Mouse (Mus musculus) embryonic facial prominence, embryonic 10.5 days (tissue): Measurements from ENCODE around the gene Fmo5. TPM values are rescaled to one million over a fixed set of nuclear protein-coding genes. Genes with fewer than 3 reads are reported as not detected.

Experiments used
- DNase-seq: peaks from one replicate; pipeline ENCODE4 v3.0.0-alpha.2; 2017; ENCODE audit warnings: low spot score
- H3K27ac ChIP-seq: fragments of 300-500 bp; sonication (generic); replicated peaks from 2 replicates; pipeline ENCODE4 v1.5.1; 2016; ENCODE audit warnings: mild to moderate bottlenecking
- H3K27me3 ChIP-seq: fragments of 300-500 bp; sonication (generic); replicated peaks from 2 replicates; pipeline ENCODE4 v1.6.1; 2016; ENCODE audit warnings: low read depth, mild to moderate bottlenecking; ENCODE audit not compliant: poor library complexity, severe bottlenecking
- H3K36me3 ChIP-seq: fragments of 300-500 bp; sonication (generic); replicated peaks from 2 replicates; pipeline ENCODE4 v1.6.1; 2016; ENCODE audit warnings: mild to moderate bottlenecking, moderate library complexity
- H3K4me1 ChIP-seq: fragments of 300-500 bp; sonication (generic); 2 replicates; pipeline ENCODE4 v1.6.1; 2016
- H3K4me3 ChIP-seq: fragments of 300-500 bp; sonication (generic); 2 replicates; pipeline ENCODE4 v1.5.1; 2016; ENCODE audit warnings: mild to moderate bottlenecking, moderate library complexity
- H3K9me3 ChIP-seq: fragments of 300-500 bp; sonication (generic); 2 replicates; pipeline ENCODE4 v1.6.1; 2016; ENCODE audit warnings: mild to moderate bottlenecking
- WGBS: fragments of 180-500 bp; shearing (Covaris S2); methylation state at CpG from one replicate; pipeline ENCODE4 v1.1.7; 2016; 5-methylcytosine and 5-hydroxymethylcytosine counted together
- polyA plus RNA-seq: library from polyadenylated mRNA; unstranded; fragments of >200 nt; fragmentation: Nextera tagmentation; extraction: Ambion mirVana; gene quantifications from 2 replicates; pipeline ENCODE4 v1.2.1, GENCODE M21; 2016

Fmo5 gene
- 0.48 and 0.62 TPM in 2 replicates for polyA plus RNA-seq

DNA sequence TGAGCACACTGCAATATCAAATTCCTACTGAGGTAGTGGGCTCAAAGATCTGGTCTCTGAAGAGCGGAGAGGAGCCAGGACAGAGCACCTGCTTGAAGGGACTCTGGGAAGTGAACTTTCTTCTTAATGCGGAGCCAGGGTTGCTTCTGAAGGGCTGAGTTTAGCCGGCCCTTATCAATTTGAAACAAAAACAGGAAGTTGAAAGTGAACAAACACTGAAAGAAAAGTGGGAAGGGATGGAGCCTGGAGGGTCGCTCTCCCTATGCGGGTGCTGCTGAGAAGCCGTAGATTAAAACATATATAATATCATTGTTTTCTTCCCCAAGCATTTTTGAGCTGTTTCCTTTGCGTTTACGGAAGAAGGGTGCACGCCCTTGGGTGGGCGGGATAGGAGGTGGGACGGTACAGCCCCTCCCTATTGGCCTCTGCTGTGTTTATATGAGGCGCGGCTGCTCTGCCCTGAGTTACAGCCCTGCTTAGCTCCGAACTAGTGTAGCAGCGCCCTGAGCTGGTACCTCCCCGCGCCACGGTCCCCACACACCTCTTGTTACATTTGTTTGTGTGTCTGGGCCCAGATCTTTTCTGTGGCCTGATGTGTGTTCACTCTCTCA is at the start of gene Fmo5:
TSS of gene Fmo5 (plus strand) at position 414 of the 611 bp plus-strand sequence.
- no peaks in the 10 kb centered on the region for H3K36me3 ChIP-seq
- H3K9me3 ChIP-seq, result no peaks in the 10 kb centered on the region
- H3K27me3 ChIP-seq, result peaks cover 7% of the 10 kb centered on the region
- peak within 1 kb of the TSS; percentile 58 for H3K4me3 ChIP-seq
- peaks cover 13% of the 10 kb centered on the region for H3K4me1 ChIP-seq
- peak; percentile 52 for DNase-seq
- 3% methylated on average over 18 of the region's 18 CpGs for WGBS
- no peak within 1 kb of the TSS for H3K27ac ChIP-seq

DNA sequence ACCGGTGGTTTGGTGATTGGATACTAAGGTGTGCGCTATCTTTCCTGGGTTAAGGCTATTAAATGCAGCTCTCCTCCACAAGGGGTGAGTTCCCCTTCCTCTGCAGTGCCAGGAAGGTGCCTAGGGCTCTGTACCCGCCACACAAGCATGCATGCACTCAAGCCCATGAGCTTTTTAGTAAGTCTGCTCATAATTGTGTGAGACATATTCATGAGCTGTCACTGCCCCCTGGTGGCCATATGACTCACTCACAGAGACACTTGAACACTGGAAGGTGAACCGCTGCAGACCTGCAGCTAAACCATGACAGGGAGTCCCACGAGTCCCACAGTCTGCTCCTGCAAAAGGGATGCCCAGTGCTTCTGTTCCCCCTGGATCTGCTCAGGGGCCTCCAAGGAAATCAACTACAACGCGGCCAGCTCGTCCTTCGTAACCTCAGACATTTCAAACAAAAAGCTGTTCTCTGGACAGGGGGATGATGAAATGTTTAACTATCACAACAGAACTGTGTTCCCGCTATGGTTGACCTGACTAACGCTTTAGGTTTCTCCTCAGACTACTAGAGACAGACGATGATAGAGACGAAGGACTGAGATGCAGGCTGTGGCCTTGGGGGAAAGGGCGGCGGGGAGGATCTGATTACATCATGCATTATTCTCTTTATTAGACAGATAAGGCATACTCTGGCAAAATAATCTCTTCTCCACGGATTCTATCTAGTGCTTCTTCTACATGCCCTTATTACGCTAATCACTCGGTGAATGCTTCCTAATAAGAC is 43.0 kb upstream of the Fmo5 start:
- WGBS, result 75% methylated on average over 18 of the region's 18 CpGs
- Histone ChIP-seq H3K27ac (no peak overlapping the region), H3K9me3 (no peaks in the 10 kb centered on the region), H3K4me3 (no peak overlapping the region), H3K4me1 (no peaks in the 10 kb centered on the region), H3K27me3 (no peaks in the 10 kb centered on the region), H3K36me3 (peaks cover 73% of the 10 kb centered on the region)
- peak; percentile 84 for DNase-seq

DNA sequence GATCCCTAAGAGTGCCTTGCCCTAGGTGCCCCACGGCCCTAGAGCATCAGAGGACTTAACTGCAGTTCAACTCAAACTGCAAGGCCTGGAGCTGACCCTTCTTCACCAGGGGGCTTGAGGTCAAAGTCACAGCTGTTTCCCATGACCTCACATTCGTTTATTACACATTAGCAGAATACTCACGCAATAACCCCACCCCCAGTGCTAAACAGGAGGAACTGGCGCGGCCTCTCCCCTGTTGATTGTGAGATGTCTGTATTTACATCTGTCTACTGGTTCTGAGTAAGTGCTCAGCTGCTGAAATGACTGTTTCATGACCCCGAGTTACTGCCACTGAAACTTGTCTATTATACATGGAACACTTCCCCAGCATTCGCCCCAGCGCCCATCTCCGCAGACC is 40.9 kb upstream of the Fmo5 start:
- Histone ChIP-seq H3K27me3 (no peaks in the 10 kb centered on the region), H3K36me3 (peaks cover 64% of the 10 kb centered on the region), H3K4me3 (no peak overlapping the region), H3K4me1 (no peaks in the 10 kb centered on the region), H3K27ac (no peak overlapping the region), H3K9me3 (no peaks in the 10 kb centered on the region)
- WGBS, result 81% methylated on average over 9 of the region's 9 CpGs
- DNase-seq, result no peak

DNA sequence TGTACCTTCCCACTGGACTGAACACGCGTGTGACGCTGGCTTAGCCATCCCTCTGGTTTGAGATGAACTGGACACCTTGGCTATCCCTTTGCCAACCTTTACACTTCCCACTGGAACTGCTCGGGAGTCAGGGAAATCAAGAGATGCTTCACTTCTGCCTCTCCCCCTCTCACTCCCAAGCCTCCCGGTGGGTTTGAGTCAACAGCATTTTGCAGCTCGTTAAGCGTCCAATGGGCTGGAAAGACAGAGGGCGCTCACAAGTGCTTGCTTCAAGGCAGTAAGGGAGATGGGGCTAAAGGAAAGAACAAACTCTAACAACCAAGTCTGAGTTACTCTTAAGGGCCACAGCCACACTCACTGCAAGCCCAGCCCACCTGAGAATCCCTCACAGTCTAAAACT is 37.9 kb upstream of the Fmo5 start:
- no peaks in the 10 kb centered on the region for H3K4me1 ChIP-seq
- H3K4me3 ChIP-seq, result no peak overlapping the region
- WGBS, result 64% methylated on average over 8 of the region's 8 CpGs
- no peaks in the 10 kb centered on the region for H3K27me3 ChIP-seq
- H3K27ac ChIP-seq, result no peak overlapping the region
- no peak for DNase-seq
- no peaks in the 10 kb centered on the region for H3K9me3 ChIP-seq
- H3K36me3 ChIP-seq, result peaks cover 63% of the 10 kb centered on the region

DNA sequence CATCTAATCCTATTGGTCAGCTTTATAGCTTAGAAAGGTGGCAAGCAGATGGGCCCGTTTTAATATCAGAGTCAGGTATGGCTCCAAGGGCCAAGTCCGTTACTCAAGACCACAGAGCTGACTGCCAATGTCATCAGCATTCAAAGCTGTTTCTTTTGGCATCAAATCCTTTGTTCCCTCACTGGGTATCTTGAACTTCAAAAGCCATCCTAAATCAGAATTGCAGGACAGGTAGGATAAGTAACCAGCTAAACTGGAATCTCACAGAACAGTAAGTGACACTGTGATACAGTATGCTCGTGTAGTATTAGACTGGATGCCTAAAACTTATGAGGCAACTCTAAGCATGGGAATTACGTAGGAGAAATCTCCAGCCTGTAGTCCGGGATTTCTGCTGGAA is 35.5 kb upstream of the Fmo5 start:
- Histone ChIP-seq H3K4me1 (no peaks in the 10 kb centered on the region), H3K9me3 (no peaks in the 10 kb centered on the region), H3K27ac (no peak overlapping the region), H3K36me3 (peaks cover 54% of the 10 kb centered on the region), H3K27me3 (no peaks in the 10 kb centered on the region), H3K4me3 (no peak overlapping the region)
- DNase-seq, result no peak
- 91% methylated on average over 5 of the region's 5 CpGs for WGBS

DNA sequence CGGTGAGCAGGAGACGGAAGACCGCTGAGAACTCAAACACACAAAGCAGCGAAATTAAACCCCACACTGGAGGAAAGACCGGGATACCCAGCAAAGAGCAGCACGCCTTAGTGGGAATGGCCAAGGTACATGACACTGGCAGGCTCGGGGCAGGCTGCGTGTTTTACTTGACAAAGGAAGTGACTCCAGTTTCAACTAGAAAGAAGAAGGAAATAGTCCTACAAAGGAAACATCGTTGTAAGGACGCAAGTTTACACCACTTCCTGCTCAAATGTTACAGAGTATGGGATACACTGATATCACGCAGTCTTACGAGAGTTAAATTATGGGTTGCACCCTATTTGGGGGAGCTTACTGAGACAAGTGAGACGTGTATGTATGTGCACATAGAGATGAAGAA is 34.5 kb upstream of the Fmo5 start:
- Histone ChIP-seq H3K4me1 (no peaks in the 10 kb centered on the region), H3K9me3 (no peaks in the 10 kb centered on the region), H3K27ac (no peak overlapping the region), H3K36me3 (peaks cover 55% of the 10 kb centered on the region), H3K27me3 (no peaks in the 10 kb centered on the region), H3K4me3 (no peak overlapping the region)
- 92% methylated on average over 13 of the region's 13 CpGs for WGBS
- no peak for DNase-seq

DNA sequence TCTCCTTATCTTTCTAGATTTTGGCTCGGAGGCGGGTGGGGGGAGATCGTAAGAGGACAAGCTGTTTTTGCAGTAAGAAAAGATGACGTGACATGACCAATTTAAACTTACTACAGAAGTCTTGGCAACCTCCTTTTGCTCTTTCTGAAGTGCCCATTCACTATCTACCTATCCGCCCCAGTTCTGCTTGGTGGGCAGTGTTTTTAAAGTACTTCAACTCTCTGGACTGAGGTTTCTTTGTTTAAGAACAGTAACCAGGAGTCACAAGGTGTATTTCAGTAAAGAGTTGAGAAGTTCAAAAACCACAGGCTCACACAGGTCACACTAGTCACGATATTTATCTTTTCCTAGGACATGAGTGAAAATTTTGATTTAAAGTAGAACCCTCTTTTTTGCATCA is 33.5 kb upstream of the Fmo5 start:
- Histone ChIP-seq H3K27me3 (no peaks in the 10 kb centered on the region), H3K4me1 (no peaks in the 10 kb centered on the region), H3K27ac (no peak overlapping the region), H3K36me3 (peaks cover 55% of the 10 kb centered on the region), H3K4me3 (no peak overlapping the region), H3K9me3 (no peaks in the 10 kb centered on the region)
- DNase-seq, result no peak
- WGBS, result 92% methylated on average over 6 of the region's 6 CpGs

DNA sequence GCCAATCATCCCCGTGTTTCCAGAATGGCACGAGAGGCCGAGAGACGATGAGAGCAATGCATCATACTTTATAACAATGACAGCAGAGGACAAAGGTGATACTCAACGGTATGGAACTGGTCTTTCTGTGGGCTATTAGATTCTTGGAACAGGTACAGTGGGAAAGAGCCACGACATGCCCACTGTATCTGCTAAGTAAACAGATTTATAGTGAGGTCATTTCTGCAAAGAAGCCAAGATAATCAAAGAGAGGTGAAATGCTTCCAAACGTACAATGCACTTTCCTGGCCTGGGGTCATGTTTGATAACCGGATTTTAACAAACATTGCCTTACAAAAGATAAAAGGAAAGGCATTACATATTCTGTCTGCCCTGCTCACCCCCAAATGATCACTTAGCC is 31.8 kb upstream of the Fmo5 start:
- Histone ChIP-seq H3K4me1 (no peaks in the 10 kb centered on the region), H3K27me3 (no peaks in the 10 kb centered on the region), H3K36me3 (peaks cover 60% of the 10 kb centered on the region), H3K27ac (no peak overlapping the region), H3K9me3 (no peaks in the 10 kb centered on the region), H3K4me3 (no peak overlapping the region)
- 90% methylated on average over 8 of the region's 8 CpGs for WGBS
- DNase-seq, result no peak

DNA sequence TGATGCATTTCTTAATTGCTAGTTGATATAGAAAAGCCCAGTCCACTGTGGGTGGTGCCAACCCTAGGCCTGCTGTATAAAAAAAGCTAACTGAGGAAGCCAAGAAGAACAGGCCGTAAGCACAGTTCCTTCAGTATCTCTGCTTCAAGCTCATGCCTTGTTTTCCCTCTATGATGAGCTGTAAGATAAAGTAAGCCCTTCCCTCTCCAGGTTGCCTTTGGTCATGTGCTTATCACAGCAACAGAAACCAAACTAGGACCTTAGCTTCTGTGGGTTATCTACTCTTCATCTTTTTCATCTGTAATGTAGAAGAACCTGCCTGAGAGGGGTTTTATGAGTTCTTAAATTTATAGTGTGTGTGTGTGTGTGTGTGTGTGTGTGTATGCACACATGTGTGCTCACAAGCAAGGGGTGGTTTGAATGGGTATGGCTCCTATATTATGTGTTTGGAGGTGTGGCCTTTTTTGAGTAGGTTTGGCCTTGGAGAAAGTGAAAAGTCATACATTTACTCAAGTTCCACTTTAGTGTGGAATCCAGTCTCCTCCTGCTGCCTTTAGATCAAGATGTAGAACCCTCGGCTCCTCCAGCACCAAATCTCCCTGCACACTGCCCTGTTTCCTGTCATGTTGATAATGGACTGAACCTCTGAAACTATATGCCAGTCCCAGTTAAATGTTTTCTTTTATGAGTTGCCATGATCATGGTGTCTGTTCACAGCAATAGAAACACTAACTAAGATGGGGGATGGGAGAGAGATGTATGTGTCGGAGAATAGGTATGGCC is 28.4 kb upstream of the Fmo5 start:
- Histone ChIP-seq H3K4me3 (no peak overlapping the region), H3K36me3 (peaks cover 56% of the 10 kb centered on the region), H3K4me1 (no peaks in the 10 kb centered on the region), H3K9me3 (no peaks in the 10 kb centered on the region), H3K27me3 (no peaks in the 10 kb centered on the region), H3K27ac (no peak overlapping the region)
- WGBS, result 94% methylated on average over 3 of the region's 3 CpGs
- no peak for DNase-seq

DNA sequence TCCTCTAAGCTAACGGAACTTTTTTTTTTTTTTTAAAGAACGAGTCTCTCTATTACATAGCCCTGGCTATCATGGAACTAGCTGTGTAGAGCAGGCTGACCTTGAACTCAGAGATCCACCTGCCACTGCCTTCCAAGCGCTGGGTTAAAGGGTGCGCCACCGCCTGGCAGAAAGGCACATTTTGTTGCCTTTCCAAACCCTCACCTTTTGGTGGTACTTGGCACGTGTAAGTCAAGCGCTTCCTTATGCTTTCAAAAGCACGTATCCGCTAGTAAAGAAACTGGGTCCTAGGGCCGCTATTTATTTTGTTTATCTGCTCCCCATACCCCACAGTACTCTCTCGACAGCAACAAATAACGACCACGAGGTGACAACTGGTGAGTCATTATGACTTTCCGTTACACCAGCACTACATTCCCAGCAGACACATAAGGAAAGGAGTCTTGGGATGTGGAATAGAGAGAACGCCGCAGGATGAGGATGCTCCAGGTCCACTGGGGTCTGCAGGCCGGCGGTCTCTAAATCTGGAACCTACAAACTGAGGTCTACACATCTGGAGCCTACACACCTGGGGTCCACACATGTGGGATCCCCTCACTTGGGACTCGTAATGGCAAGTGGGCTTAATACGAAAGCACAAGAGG is 19.3 kb upstream of the Fmo5 start:
- Histone ChIP-seq H3K4me1 (peaks cover 13% of the 10 kb centered on the region; the same call in 1 of the 2 replicates), H3K9me3 (no peaks in the 10 kb centered on the region), H3K36me3 (no peaks in the 10 kb centered on the region), H3K4me3 (peak overlapping the region; percentile 90), H3K27ac (peak overlapping the region; percentile 99), H3K27me3 (peaks cover 4% of the 10 kb centered on the region; the same call in 1 of the 2 replicates)
- WGBS, result 4% methylated on average over 20 of the region's 20 CpGs
- peak; percentile 45 for DNase-seq

DNA sequence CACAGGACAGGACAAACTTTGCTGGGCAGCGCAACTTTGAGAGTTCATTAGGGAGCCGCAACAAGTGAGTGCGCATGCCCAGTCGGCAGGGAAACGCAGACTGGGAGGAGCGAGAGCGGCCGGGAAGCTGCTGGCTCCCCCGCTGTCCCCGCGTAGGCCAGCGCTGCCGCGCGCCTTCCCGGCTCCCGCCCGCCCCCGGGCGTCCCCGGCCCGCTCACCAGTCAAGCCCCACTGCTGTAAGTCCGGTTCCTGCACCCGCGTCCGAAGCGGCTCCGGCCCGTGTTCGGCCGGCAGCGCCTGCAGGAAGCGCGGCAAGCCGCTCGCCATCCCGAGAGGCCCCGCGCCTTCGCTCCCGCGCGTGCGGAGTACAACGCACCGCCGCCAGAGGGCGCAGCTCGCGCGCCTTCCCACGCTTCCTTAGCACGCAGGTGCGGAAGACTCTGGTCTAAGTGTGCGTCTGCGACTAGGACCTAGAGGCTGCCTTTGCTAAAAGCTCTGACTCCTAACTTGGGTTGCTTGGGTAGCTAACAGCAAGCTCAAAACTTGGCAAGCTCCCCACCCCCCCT is 18.7 kb upstream of the Fmo5 start, which contains the start of gene Chd1l:
TSS of gene Chd1l (minus strand) at position 359 of the 566 bp plus-strand sequence.
- Histone ChIP-seq H3K9me3 (no peaks in the 10 kb centered on the region), H3K36me3 (no peaks in the 10 kb centered on the region), H3K4me1 (peaks cover 13% of the 10 kb centered on the region; the same call in 1 of the 2 replicates), H3K27me3 (peaks cover 4% of the 10 kb centered on the region; the same call in 1 of the 2 replicates), H3K4me3 (peak within 1 kb of the TSS; percentile 90), H3K27ac (peak within 1 kb of the TSS; percentile 99)
- DNase-seq, result peak; percentile 94
- under 1% methylated on average over 56 of the region's 56 CpGs for WGBS

DNA sequence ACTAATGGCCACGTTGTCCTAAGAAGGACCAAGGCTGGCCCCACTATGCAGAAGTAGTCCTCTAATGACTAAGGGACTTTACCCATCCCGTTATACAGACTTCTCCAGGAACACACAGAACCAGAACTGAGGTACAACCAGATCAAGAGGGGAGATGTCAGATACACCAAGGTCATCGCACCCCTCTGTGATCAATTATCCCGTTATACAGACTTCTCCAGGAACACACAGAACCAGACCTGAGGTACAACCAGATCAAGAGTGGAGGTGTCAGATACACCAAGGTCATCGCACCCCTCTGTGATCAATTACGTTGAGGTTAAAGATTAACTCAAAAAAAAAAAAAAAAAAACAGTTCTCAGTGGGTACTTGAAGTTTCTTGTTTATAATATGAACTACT is 17.6 kb upstream of the Fmo5 start:
- WGBS, result 80% methylated on average over 6 of the region's 6 CpGs
- peaks cover 4% of the 10 kb centered on the region; the same call in 1 of the 2 replicates for H3K27me3 ChIP-seq
- H3K4me3 ChIP-seq, result no peak overlapping the region
- DNase-seq, result no peak
- H3K4me1 ChIP-seq, result peaks cover 13% of the 10 kb centered on the region; the same call in 1 of the 2 replicates
- H3K27ac ChIP-seq, result no peak overlapping the region
- H3K9me3 ChIP-seq, result no peaks in the 10 kb centered on the region
- no peaks in the 10 kb centered on the region for H3K36me3 ChIP-seq
